Mouse (Mus musculus): ENCODE measurements around the gene Tnk2. TPM values are rescaled to one million over a fixed set of nuclear protein-coding genes. Genes with fewer than 3 reads are reported as not detected.

The Tnk2 gene
- total and polyA plus RNA-seq, 3 experiments = 14.7 to 62.2 (median 31.9) TPM

DNA sequence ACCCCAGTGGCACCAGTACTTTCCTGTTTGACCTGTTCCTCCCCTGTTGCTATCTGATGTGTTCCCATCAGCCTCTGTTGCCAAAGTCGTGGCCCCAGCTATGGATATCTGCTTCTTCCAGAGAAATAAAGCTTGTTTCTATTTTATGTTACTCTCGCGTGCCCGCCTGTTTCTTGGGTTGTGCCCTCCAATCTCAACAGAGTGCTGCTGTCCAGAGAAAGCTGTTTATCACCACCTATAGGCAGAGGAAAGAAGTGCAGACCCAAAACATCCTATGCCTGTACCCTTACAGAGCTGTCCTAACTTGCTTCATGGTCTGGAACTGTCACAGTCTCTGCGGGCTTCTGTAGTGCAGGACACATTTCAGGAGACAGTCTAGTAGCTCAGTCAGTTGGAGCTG, 39.7 kb downstream of the Tnk2 start:
- H3K9ac ChIP-seq (ENCODE audit: insufficient read depth, low read depth) = no peak overlapping the region
- dilution Hi-C loops (cut with MboI; ENCODE audit: extremely low pct_ligation_motif_present, extremely low pct_unique_long_range_greater_than_20kb, low sequenced_read_pairs) (no loop called here), in situ Hi-C loops (cut with MboI; ENCODE audit: low pct_ligation_motif_present, low pct_unique_long_range_greater_than_20kb, low sequenced_read_pairs) (no loop called here)
- no peaks in the 10 kb centered on the region for H3K79me2 ChIP-seq (replicated peaks; ENCODE audit: control insufficient read depth, extremely low read depth, insufficient read depth, poor library complexity, severe bottlenecking)
- TF ChIP-seq SMC3 (IDR thresholded peaks at IDR 0.05; ENCODE audit: low read depth, low read length) = peak; percentile 79
- no peak for TF ChIP-seq ZMIZ1 (IDR thresholded peaks at IDR 0.05; ENCODE audit: low read depth, low read length)
- TF ChIP-seq JUN (IDR thresholded peaks at IDR 0.05; ENCODE audit: insufficient read depth, low read depth, low read length) = no peak
- no peak for TF ChIP-seq NRF1 (IDR thresholded peaks at IDR 0.05; ENCODE audit: low read depth, low read length)
- peak; percentile 85 to 90 for TF ChIP-seq CTCF (conservative IDR thresholded peaks at IDR 0.05 in 1 of 2, IDR thresholded peaks at IDR 0.05 in 1 of 2; ENCODE audit: low read depth in 2 of 2, low read length in 2 of 2)
- TF ChIP-seq MYC (IDR thresholded peaks at IDR 0.05; ENCODE audit: low read depth, low read length) = no peak
- peak; percentile 88 for TF ChIP-seq RAD21 (IDR thresholded peaks at IDR 0.05; ENCODE audit: low read depth, low read length)
- TF ChIP-seq MAFK (IDR thresholded peaks at IDR 0.05; ENCODE audit: insufficient replicate concordance, low read length) = no peak
- no peak for TF ChIP-seq ELF1 (IDR thresholded peaks at IDR 0.05; ENCODE audit: low read depth, low read length)
- no peak for TF ChIP-seq RCOR1 (conservative IDR thresholded peaks at IDR 0.05; ENCODE audit: low read depth, low read length)
- no peak for TF ChIP-seq POLR2A (IDR thresholded peaks at IDR 0.05; ENCODE audit: low read depth, low read length)
- TF ChIP-seq ZC3H11A (IDR thresholded peaks at IDR 0.05; ENCODE audit: low read depth, low read length) = no peak
- TF ChIP-seq MEF2A (IDR thresholded peaks at IDR 0.05; ENCODE audit: borderline replicate concordance, low read depth, low read length) = no peak
- TF ChIP-seq HCFC1 (IDR thresholded peaks at IDR 0.05; ENCODE audit: low read depth, low read length) = no peak
- TF ChIP-seq EP300 (IDR thresholded peaks at IDR 0.05; ENCODE audit: low read length) = no peak
- no peak for TF ChIP-seq MAX (IDR thresholded peaks at IDR 0.05; ENCODE audit: low read length)
- no peak for TF ChIP-seq KAT2A (IDR thresholded peaks at IDR 0.05; ENCODE audit: insufficient replicate concordance, low read length)
- no peak for TF ChIP-seq TBP (conservative IDR thresholded peaks at IDR 0.05; ENCODE audit: low read depth, low read length)
- H3K9me3 ChIP-seq (replicated peaks; ENCODE audit: low read length) = no peaks in the 10 kb centered on the region
- DNase-seq (ENCODE audit: extremely low read depth) = peak; percentile 72
- no peak overlapping the region for H3K27ac ChIP-seq (ENCODE audit: insufficient read depth, low read depth)
- peaks cover 10 to 22% of the 10 kb centered on the region in 2 experiments for H3K4me1 ChIP-seq (ENCODE audit: control insufficient read depth in 1 of 2, insufficient read depth in 2 of 2)
- no peaks in the 10 kb centered on the region for H3K27me3 ChIP-seq (replicated peaks)
- H3K4me3 ChIP-seq (replicated peaks in 1 of 3; ENCODE audit: low read depth in 2 of 3, low read length in 2 of 3, poor library complexity in 1 of 3) = no peak overlapping the region
- H3K36me3 ChIP-seq (replicated peaks in 1 of 2; ENCODE audit: control insufficient read depth in 1 of 2, insufficient read depth in 1 of 2, low read length in 1 of 2) = peaks cover 35 to 52% of the 10 kb centered on the region in 2 experiments
- no peak overlapping the region for H3K4me2 ChIP-seq (ENCODE audit: insufficient read depth, low read depth, poor library complexity, severe bottlenecking)

DNA sequence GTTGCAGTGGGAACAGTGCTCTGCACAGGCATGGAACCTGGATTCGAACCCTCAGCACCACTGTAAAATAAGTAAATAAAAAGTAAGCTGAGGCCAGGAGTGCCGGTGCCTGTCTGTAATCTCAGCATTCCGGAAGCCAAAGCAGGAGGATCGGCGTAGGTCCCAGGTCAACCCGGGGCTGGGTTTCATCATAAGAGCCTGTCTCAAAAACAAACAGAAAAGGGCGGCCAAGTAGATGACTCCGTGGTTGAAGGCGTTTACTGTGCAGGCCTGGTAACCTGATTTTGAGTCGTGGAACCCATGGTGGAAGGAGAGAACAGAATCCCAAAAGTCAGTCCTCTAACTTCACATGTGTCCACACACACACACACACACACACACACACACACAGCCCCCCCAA, 41.7 kb downstream of the Tnk2 start:
- no peak overlapping the region for H3K27ac ChIP-seq (ENCODE audit: insufficient read depth, low read depth)
- peaks cover 10 to 34% of the 10 kb centered on the region in 2 experiments for H3K4me1 ChIP-seq (ENCODE audit: control insufficient read depth in 1 of 2, insufficient read depth in 2 of 2)
- H3K27me3 ChIP-seq (replicated peaks) = no peaks in the 10 kb centered on the region
- H3K79me2 ChIP-seq (replicated peaks; ENCODE audit: control insufficient read depth, extremely low read depth, insufficient read depth, poor library complexity, severe bottlenecking) = no peaks in the 10 kb centered on the region
- dilution Hi-C loops (cut with MboI; ENCODE audit: extremely low pct_ligation_motif_present, extremely low pct_unique_long_range_greater_than_20kb, low sequenced_read_pairs) (no loop called here), in situ Hi-C loops (cut with MboI; ENCODE audit: low pct_ligation_motif_present, low pct_unique_long_range_greater_than_20kb, low sequenced_read_pairs) (loop anchor here (5.0 kb wide), 1 partner anchor 33 kb away; no protein-coding TSS in a partner anchor)
- peaks cover 15 to 31% of the 10 kb centered on the region in 2 experiments for H3K36me3 ChIP-seq (replicated peaks in 1 of 2; ENCODE audit: control insufficient read depth in 1 of 2, insufficient read depth in 1 of 2, low read length in 1 of 2)
- no peak for TF ChIP-seq JUND (conservative IDR thresholded peaks at IDR 0.05; ENCODE audit: low read depth, low read length)
- TF ChIP-seq USF1 (IDR thresholded peaks at IDR 0.05; ENCODE audit: low read depth, low read length) = no peak
- no peak for TF ChIP-seq KAT2A (IDR thresholded peaks at IDR 0.05; ENCODE audit: insufficient replicate concordance, low read length)
- no peak for TF ChIP-seq CHD2 (IDR thresholded peaks at IDR 0.05; ENCODE audit: low read length)
- H3K4me2 ChIP-seq (ENCODE audit: insufficient read depth, low read depth, poor library complexity, severe bottlenecking) = no peak overlapping the region
- H3K4me3 ChIP-seq (replicated peaks in 1 of 3; ENCODE audit: low read depth in 2 of 3, low read length in 2 of 3, poor library complexity in 1 of 3) = no peak overlapping the region
- H3K9ac ChIP-seq (ENCODE audit: insufficient read depth, low read depth) = no peak overlapping the region
- H3K9me3 ChIP-seq (replicated peaks; ENCODE audit: low read length) = no peaks in the 10 kb centered on the region
- DNase-seq (ENCODE audit: extremely low read depth) = no peak
